Comparison of ENCODE assay signal across 14 mouse cellular contexts in genomic region chr17:80084424-80084823, GRCm38 (mm10). TPM values are rescaled to one million over a fixed set of nuclear protein-coding genes. Genes with fewer than 3 reads are reported as not detected.
DNase-seq lines count a peak whose midpoint lies in the region; ATAC-seq and TF ChIP-seq lines count a peak whose summit lies in the region.
"Had no signal": no experiment of that assay in that cellular context is flagged by ENCODE, and none has a peak within 500 bp of the region (broad histone marks: within the 10 kb centered on the region; RNA-seq: fewer than 3 reads in every experiment).

No protein-coding gene starts in this region.

- TF ChIP-seq CTCF in lung, adult 2 months (IDR thresholded peaks at IDR 0.05; ENCODE audit: insufficient read depth, low read length): no peak

- TF ChIP-seq POLR2A in lung, adult 2 months (IDR thresholded peaks at IDR 0.05; ENCODE audit: borderline replicate concordance, extremely low read depth, low read depth, low read length): no peak

- H3K4me1 ChIP-seq in lung, adult 2 months (ENCODE audit: control insufficient read depth, insufficient read depth, low read length): no peaks in the 10 kb centered on the region
- H3K4me1 ChIP-seq: hindbrain, embryonic 10.5 days; midbrain, embryonic 10.5 days had no signal

- DNase-seq in heart, adult 11 months: peak; percentile 87
- DNase-seq in heart, postnatal 36 days: no peak
- peak; percentile 28 for DNase-seq in cerebellum, adult 9-10 months
- peak; percentile 63 to 73 for DNase-seq in right cerebral cortex, adult 2 months (ENCODE audit: low spot score in 2 of 2)
- no peak for DNase-seq in adrenal gland, postnatal 10 days
- DNase-seq in lung, adult 2 months: no peak
- no peak for DNase-seq in thymus, postnatal 4 days
- DNase-seq: adrenal gland, postnatal 36 days; embryo, embryonic 11 days; kidney, adult 18-20 months had no signal

- WGBS in lung, adult 2 months: 42% methylated on average over 9 of the region's 9 CpGs

- peak; percentile 47 for ATAC-seq in granulocyte monocyte progenitor cell, adult 5-6 weeks (replicated peaks; ENCODE audit: poor library complexity, severe bottlenecking)
- ATAC-seq: Patski had no signal

- intact Hi-C loops in heart, postnatal 36 days (cut with DNase I): no loop called here

- no peak overlapping the region for H3K4me3 ChIP-seq in lung, adult 2 months (replicated peaks; ENCODE audit: extremely low read depth, low read depth, low read length)
- H3K4me3 ChIP-seq: hindbrain, embryonic 10.5 days; midbrain, embryonic 10.5 days had no signal

RNA-seq across cellular contexts. Expression of gene Hnrnpll, which starts 22.3 kb away (rescaled TPM):
- total RNA-seq in heart, postnatal 36 days (2021): 10 to 100 TPM; 21.0 to 24.5 TPM
- total RNA-seq in granulocyte monocyte progenitor cell, adult 5-6 weeks (2014; fragmentation: Nextera tagmentation): 66.9 and 88.2 TPM in 2 replicates
- 61.4 and 71.8 TPM in 2 replicates for total RNA-seq in granulocyte monocyte progenitor cell, adult 5-6 weeks (2017)
- total RNA-seq in adrenal gland, postnatal 10 days (2021): 10 to 100 TPM; 45.4 to 57.6 TPM
- 18.2 and 18.5 TPM in 2 replicates for polyA plus RNA-seq in lung, adult 2 months (2012; rRNA removed)

RNA-seq across cellular contexts. Expression of gene Galm, which starts 42.8 kb away (rescaled TPM):
- 10 to 100 TPM; 15.0 to 16.8 TPM for total RNA-seq in heart, postnatal 36 days (2021)
- total RNA-seq in granulocyte monocyte progenitor cell, adult 5-6 weeks (2014; fragmentation: Nextera tagmentation): 6.1 and 12.2 TPM in 2 replicates
- total RNA-seq in granulocyte monocyte progenitor cell, adult 5-6 weeks (2017): 4.0 and 5.3 TPM in 2 replicates
- 10 to 100 TPM; 24.7 to 32.1 TPM for total RNA-seq in adrenal gland, postnatal 10 days (2021)
- polyA plus RNA-seq in lung, adult 2 months (2012; rRNA removed): 3.8 and 7.6 TPM in 2 replicates

Comparison
In these comparisons a context has a peak if more than half of its experiments do, and no peak if none do; other contexts are left out.
1. DNase-seq: peak in heart, adult 11 months (single experiment), cerebellum, adult 9-10 months (single experiment) and right cerebral cortex, adult 2 months (2 of 2); none in heart, postnatal 36 days (0 of 2), adrenal gland, postnatal 10 days (single experiment), lung, adult 2 months (single experiment) and thymus, postnatal 4 days (single experiment).